Mouse (Mus musculus) B cell, adult 2 months (primary cell): ENCODE data around the gene Cyp26b1.

Source experiments
- DNase-seq, 2 experiments: peaks; one replicate each; pipeline ENCODE4 v3.0.0; 2022

Cyp26b1 gene

DNA sequence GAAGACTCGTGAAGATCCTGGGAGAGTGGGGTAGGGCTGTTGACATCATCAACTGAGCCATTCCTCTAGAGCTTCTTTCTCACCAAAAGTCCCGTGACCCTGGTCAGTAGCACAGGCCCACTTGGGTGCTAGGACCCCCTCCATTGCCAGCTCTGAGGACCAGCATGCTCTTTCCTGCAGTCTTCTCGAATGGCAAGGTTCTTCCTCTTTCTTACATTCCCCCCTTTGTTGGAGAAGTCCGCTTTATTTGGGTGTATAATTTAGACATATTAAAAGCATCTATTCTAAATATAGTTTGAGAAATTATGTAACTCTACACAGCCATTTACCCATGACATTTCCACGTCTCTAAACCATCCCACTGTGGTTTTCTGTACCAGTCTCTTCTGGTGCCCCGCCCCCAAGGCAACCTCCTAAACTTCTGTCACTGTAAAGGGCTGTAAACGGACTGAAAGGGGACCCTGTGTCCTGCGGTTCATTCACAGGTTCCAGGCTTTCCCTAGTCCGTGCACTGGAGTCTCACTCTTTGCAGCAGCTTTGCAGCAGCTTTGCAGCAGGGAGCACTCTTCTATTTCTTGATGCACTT is 43.8 kb downstream of the Cyp26b1 start:
- DNase-seq, result no peak

DNA sequence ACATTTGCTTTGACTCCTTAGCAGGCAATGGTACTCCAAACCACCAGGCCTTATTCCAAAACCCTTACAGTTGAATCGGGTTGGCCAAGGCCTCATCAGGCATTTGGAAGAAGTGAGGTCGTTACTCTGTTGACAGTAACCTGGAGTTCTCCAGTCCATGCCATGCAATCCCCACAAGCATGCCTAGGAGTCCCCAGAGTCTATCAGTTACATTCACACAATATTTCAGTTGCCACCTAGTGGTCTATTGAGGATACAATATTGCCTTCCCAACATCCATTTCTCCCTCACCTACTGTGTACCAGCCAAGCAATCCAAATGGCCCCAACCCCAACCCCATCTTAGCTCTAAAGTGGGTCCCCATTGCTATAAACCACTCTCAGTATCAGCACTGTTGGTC is 48.3 kb downstream of the Cyp26b1 start:
- DNase-seq, result no peak

DNA sequence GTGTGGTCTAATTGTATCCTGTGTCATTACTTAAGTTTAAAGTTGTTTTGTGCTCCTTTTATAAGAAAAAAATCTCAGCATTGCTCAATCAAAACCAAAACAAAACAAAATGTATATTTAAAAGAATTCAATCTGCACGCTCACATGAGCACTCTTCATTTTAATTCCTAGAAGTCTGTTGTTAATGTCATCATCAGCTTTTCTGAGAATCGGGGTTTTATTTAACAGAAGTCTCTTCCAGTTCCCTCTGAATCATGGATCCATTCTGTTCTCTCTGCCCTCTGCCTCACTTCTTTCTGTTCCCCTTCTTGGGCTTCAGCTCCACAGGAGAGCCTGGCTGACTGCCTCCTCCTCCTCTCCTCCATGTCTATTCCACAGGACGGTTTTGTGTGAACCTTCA is 49.3 kb downstream of the Cyp26b1 start:
- no peak for DNase-seq

DNA sequence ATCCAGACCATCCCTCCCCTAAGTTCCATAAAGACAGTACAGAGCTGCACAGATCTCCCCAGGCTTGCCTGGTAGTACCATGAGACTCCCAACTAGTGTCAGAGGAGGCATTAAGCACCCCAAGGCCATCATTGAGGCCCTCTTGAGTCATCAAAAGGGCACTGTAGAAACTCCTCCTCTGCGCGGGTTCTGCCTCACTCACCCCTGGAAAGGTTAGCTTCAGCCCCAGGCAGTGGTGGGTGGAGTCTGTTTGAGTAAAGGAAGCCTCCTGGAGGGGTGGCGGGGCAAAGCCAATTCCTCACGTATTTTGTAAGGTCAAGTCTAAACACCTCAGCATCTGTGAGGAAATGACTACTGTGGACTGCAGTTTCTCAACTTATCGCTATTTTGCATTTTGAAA is 50.2 kb downstream of the Cyp26b1 start:
- DNase-seq, result no peak

DNA sequence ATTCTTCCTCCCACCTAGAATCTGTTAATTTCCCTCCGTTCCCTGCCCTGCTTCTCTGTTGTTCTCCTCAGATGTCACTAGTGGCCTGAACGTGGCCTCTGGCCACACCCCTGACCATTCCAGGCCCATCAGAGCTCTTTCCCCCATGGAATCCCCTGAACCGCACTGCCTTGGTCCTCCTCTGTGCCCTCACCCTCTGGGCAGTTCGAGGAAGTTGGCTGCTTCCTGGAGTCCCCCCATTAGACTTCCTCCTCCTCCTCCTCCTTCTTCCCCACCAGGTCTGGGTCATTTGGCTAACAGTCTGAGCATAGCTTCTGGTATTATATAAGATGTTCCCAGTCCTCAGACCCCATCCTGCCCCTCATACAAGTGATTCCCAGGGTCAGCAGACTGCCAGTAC is 53.8 kb downstream of the Cyp26b1 start:
- no peak for DNase-seq

DNA sequence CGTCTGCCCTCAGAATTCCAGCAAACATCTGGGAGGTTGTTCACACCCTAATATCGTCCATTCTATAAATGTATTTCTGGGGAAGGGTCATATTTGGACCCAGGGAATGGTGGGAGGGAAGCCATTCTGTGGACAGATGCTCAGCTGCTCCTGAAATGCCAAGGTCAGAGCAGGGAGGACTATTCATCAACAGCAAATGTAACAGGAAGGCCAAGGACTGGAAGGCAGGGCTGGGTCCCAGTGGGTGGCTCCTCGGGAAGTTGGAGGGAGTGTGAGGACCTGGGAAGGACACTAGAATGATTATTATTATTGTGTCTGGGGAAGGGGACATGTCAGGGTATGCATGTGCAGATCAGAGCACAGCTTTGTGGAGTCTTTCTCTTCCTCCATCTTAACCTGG is 55.0 kb downstream of the Cyp26b1 start:
- no peak for DNase-seq

DNA sequence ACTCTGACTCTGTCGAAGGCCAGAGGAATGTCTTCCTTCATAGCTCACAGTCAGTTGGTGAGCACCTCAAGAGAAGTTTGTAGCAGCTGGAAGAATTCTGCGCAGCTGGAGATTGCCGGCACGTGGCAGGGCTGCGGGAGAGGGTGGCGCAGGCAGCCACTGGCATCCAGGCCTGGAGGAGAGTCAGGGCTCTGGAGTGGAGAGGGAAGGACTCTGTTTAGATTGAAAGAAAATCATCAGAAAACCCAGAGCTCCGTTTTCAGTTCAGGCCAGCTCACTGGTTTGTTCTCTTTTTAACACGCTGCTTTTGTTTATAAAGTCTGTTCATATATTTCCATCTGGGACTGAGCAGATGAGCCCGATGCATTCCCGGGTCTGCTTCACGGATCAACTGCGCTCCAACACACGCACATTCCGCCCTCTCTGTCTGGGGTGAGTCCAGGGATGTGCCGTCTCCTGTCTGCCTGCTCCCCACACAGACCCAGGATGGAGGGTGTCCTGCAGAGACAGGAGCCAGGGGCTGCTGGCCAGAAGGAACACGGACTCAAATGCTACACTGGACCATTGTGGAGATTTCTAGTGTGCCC is 56.0 kb downstream of the Cyp26b1 start:
- no peak for DNase-seq

DNA sequence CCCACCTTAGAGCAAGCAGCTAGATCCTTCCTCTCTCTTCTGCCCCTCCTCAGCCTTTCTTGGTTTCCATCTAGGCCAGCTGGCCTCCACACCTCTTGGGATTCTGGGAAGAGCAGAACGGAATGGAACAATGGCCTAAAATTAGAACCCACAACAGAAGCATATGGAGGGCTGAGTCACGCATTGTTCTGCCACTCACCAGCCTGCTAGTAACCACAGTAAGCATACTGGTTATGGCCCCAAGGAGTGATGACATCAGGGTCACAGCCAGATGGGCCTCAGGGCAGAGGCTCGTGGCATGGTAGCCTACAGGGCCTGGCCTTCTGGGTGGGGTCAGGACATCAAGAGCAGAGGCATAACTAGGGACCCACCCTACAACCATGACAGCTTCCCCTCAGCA is 58.8 kb downstream of the Cyp26b1 start:
- DNase-seq, result no peak

DNA sequence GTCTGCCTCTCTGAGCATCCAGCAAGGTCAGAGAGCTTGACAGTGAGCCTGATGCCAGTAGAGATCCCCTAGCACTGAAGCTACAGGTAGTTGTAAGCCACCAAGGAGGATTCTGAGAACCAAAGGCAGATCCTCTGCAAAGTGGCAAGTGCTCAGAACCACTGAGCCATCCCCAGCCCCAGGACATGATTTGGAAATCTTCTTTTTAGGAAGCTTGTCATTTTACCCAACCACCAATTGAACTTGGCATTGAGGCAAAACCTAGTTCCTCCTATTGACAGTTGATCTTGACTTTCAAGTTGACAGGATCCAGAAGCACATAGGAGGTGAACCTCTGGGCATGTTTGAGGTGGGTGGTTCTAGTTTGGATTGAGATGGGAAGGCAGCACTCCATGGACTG is 63.8 kb downstream of the Cyp26b1 start:
- no peak for DNase-seq

DNA sequence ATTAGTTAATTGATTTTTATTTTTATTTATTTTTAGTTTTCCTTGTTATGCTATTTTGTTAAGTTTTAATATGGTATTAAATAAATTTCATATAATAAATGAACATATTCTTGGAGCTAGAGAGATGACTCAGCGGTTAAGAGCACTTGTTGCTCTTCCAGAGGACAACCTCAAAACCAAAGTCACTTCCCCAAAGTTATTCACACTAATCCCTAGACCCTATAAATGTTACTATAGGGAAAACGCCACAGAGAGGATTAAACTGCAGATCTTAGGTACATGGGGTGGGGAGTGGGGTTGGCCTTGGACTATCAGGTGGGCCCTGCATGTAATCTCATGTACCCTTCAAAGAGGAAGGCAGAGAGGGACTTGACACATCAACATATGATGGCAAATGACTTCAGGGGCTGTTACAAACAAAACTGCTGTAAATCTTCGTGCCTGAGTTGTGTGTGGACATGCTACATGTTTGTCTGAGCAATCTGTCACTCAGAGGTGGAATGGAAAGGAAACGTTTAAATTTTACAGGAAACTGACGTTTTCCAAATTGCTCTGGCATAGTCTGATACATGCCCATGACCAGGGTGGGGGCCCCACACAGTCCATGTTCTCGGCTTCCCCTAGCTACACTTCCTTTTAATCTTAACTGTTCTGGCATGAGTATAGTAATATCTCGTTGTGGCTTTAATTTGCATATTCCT is 68.7 kb downstream of the Cyp26b1 start:
- no peak for DNase-seq
